Mouse (Mus musculus): ENCODE measurements around the gene C2cd6.

The C2cd6 gene

DNA sequence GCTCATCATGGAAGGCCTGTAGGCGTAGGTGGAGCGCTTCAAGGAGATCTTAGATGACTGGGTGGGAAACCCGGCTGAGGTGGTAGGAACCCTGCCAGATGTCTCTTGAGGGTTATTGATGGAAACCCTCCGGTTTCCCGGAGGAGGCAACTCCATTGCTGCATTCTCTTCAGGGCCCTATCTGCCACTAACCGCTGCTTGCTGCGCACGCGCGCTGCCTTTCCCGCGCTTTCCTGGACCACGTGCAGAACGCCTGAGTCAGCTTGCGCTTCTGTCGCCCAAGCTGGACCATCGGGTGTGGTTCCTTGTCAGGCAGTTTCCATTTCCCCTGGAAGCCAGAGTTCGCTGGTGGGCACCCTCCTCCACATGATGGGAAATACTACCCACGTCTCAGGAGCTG, at the start of gene C2cd6:
Gene C2cd6, minus strand, starts transcription at position 196 of the 400 bp plus-strand sequence.
- in situ Hi-C loops (cut with MboI; ENCODE audit: low pct_unique_long_range_greater_than_20kb in 1 of 2, low sequenced_read_pairs in 2 of 2, unreplicated experiment in 1 of 2) = no loop called here

DNA sequence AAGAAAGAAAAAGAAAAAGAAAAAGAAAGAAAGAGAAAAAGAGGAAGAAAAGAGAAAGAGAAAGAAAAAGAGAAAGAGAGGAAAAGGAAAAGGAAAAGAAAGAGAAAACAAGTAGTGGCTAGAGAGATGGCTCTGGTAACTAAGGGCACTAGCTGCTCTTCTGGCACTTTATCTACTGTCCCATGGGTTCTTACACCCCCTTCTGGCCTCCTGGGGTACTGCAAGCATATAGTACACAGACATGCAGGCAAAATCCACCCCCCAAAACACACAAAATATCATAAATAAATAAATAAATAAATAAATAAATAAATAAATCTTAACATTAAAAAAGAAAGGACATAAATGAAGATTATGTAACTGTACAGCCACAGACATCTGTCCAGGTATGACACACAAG, 48.1 kb upstream of the C2cd6 start:
- in situ Hi-C loops (cut with MboI; ENCODE audit: low pct_unique_long_range_greater_than_20kb in 1 of 2, low sequenced_read_pairs in 2 of 2, unreplicated experiment in 1 of 2) = loop anchor here in 1 of 2 experiments (25.0 kb wide), 1 partner anchor 356 kb away; the partner anchor contains the start of gene Casp8

DNA sequence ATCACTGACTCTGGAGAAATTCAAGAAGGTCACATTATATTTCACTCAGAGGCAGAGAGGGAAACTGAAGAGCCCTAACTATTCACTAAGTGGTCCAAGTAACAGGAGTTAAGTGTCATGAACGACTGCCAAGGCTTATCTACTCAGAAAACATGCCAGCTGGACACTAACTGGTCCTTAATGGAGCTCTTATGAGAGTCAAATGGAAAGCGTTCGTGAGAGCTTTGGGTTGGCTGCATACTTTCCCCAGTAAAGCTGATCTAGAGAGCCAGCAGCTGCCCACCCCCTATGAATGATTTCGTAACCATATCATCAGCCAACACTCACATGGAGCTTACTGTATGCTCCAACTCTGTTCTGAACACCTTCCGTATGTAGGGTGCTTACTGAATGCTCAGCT, 39.7 kb upstream of the C2cd6 start:
- in situ Hi-C loops (cut with MboI; ENCODE audit: low pct_unique_long_range_greater_than_20kb in 1 of 2, low sequenced_read_pairs in 2 of 2, unreplicated experiment in 1 of 2) = loop anchor here in 1 of 2 experiments (25.0 kb wide), 1 partner anchor 347 kb away; the partner anchor contains the start of gene Casp8

DNA sequence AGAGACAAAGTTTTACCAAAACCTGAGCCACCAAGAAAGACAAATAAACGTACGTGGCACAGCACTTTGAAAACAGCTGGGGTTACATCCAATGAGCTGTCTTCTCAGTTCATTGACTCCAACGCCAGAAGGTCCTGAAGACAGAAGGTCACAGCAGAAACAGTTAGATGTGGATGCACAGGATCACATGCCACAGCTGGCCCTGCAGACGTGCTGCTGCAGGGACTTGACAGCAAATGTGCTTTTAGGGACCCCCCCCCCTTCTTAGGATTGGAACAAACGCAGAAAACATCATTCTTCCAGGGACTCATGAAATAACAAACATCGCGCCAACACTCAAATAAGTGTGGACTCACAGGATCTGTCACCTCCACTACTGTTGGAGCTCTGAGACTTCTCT, 34.2 kb upstream of the C2cd6 start:
- in situ Hi-C loops (cut with MboI; ENCODE audit: low pct_unique_long_range_greater_than_20kb in 1 of 2, low sequenced_read_pairs in 2 of 2, unreplicated experiment in 1 of 2) = loop anchor here in 1 of 2 experiments (25.0 kb wide), 1 partner anchor 342 kb away; the partner anchor contains the start of gene Casp8

DNA sequence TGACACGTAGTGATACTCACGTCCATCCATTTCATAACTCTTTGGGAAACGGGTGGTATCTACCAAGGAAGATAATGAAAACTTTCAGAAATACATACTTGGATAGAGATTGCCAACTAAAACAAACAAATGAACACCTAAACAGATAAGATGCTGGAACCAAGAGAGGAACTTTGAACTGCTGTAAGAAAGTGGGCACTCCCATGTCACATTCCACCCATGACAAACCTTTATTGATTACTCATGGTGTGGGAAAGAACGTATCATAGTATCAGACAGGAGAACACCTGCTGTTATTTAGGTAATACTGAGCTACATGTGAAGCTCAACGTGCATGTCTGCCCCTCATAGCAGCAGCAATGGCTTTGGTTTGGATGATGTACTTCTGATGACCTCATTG, 30.9 kb upstream of the C2cd6 start:
- in situ Hi-C loops (cut with MboI; ENCODE audit: low pct_unique_long_range_greater_than_20kb in 1 of 2, low sequenced_read_pairs in 2 of 2, unreplicated experiment in 1 of 2) = loop anchor here in 1 of 2 experiments (25.0 kb wide), 1 partner anchor 338 kb away; the partner anchor contains the start of gene Casp8

DNA sequence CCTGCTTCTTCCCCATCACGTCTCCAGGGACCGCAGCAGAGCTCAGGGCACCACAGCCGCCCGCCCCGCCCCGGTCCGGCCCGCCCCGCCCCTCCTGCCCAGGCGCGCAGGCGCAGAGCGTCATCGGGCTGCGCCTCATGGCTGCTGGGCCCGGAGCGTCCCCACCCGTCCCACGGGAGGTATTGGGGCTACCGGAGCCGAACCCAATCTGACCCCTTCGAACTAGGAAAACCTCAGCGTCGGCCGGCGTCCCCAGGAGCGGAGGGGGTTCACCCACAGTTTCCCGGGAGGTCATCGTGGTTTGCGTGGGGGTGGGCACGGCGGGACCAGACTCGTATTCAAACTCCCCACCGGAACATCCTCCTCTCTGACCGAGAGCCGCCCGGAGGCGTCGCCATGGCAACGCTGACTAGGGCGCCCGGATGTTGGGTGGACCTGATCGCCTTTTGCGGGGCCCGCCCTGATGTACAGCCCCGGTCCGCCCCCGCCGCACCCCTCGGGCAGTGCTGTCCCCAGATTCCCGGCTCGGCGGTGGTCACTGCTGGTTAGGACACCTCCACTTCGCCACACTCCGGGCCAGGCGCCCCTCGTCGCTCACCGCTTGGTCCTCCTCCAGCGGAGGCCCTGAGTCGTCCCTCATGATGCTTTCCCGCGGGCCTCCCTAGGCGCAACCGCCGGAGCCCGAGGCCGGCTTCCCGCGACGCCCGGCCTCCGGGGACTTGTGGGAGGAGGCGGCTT, 25.2 kb upstream of the C2cd6 start, which contains the start of gene Tmem237:
Gene Tmem237, minus strand, starts transcription at position 689 of the 738 bp plus-strand sequence.
- in situ Hi-C loops (cut with MboI; ENCODE audit: low pct_unique_long_range_greater_than_20kb in 1 of 2, low sequenced_read_pairs in 2 of 2, unreplicated experiment in 1 of 2) = no loop called here

DNA sequence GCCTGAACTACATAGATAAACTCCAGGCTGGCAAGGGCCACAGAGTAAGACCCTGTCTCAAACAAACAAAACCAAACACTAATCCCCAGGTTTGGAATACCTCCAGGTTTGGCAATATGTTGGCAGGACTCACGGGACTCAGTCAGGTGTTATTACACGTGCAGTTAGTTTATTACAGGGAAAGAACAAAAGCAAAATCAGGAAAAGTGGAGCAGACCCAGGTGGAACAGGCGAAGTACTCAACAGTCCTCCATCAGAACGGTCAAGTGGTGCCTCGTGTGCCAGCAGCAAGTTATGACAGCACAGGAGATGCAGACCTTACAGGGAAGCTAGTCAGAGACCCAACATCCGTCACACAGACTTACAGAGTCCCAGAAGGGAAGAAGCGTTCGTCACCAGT, 15.8 kb upstream of the C2cd6 start:
- in situ Hi-C loops (cut with MboI; ENCODE audit: low pct_unique_long_range_greater_than_20kb in 1 of 2, low sequenced_read_pairs in 2 of 2, unreplicated experiment in 1 of 2) = no loop called here

DNA sequence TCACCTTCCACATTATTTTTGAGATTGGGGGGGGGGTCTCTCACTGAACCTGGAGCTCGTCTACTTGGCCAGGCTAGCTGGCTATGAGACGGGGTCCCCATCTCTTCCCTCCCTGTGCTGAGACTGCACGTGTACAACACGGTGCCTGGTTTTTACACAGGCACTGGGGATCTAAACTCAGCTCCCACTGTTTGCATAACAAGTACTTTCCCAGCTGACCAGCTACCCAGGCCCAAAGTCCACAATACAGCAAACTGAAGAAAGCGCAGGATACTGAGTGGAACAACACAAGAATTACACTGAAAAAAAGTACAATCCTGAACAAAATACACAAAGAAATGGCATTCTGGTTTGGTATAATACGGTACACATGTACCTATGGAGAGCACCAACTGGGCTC, 7.4 kb upstream of the C2cd6 start:
- in situ Hi-C loops (cut with MboI; ENCODE audit: low pct_unique_long_range_greater_than_20kb in 1 of 2, low sequenced_read_pairs in 2 of 2, unreplicated experiment in 1 of 2) = no loop called here

DNA sequence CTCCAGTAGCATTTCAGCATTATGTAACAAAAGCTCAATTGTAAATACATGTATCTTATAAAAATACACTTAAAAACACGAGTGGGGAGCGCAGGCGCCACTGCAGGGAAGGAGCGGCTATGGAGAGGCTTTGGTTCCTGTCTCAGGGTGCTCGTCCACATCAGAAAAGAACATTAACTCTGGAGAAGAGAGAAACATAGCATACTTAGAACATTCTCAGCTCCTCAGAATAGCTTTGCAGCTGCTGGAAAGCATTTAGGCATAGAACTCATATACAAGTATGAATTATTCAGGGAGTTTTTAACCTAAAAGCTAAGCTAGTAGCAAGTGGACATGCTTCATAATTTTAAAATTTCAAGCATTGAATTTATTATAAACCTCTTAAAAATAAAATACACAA, 6.3 kb upstream of the C2cd6 start:
- in situ Hi-C loops (cut with MboI; ENCODE audit: low pct_unique_long_range_greater_than_20kb in 1 of 2, low sequenced_read_pairs in 2 of 2, unreplicated experiment in 1 of 2) = no loop called here

DNA sequence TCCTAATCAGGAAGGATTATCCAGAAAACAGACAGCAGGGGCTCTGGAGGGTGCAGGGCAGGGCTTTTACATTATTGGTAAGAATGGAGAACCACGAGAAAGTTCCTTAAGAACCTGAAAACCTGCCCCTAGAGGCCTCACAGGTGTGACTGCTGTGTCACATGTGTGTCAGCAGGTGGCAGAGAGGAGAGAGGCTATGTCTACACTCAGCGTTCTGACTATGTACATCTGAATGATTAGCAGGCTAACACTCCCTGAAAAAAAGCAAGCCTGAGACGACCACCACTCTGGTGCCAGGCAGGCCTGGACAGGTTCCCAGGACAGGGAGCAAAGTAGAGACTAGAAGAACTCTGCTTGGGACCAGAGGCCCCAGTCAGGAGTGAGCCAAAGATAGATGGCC, 23.8 kb downstream of the C2cd6 start:
- in situ Hi-C loops (cut with MboI; ENCODE audit: low pct_unique_long_range_greater_than_20kb in 1 of 2, low sequenced_read_pairs in 2 of 2, unreplicated experiment in 1 of 2) = no loop called here

DNA sequence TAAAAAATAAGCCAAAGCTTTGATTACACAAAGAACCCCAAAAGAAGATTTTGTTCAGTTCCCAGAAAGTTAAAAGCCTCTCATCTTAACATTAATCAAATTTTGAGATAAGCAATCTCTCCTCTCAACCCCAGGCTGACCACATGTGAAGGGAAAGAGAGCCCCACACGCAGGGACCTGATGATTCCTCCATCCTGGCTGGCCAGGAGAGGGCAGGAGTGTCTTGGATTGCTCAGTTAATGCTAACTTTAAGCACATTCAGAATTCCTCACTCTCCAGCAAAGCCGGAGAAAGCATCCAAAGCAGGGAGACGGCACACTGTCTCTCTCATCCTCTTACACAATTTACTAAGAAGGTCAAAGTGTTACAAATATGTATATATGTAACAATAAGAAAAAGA, 26.7 kb downstream of the C2cd6 start:
- in situ Hi-C loops (cut with MboI; ENCODE audit: low pct_unique_long_range_greater_than_20kb in 1 of 2, low sequenced_read_pairs in 2 of 2, unreplicated experiment in 1 of 2) = no loop called here

DNA sequence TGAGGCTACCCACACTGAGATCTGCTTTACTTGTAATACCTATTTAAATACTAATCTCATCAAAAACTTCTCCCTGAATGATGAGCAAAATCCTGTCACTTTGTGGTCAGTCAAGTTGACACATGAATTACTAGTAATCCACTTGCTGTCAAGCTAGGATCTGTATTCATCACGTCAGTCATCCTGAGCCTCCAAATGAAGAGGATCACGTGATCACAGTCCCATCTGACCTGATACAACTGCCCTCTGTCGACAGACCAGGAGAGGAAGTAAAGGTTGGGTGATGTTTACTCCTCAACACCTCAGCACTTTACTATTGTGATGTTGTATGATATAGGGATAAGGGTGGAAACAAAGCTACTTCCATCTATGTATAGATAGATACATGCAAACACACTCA, 31.0 kb downstream of the C2cd6 start:
- in situ Hi-C loops (cut with MboI; ENCODE audit: low pct_unique_long_range_greater_than_20kb in 1 of 2, low sequenced_read_pairs in 2 of 2, unreplicated experiment in 1 of 2) = no loop called here

DNA sequence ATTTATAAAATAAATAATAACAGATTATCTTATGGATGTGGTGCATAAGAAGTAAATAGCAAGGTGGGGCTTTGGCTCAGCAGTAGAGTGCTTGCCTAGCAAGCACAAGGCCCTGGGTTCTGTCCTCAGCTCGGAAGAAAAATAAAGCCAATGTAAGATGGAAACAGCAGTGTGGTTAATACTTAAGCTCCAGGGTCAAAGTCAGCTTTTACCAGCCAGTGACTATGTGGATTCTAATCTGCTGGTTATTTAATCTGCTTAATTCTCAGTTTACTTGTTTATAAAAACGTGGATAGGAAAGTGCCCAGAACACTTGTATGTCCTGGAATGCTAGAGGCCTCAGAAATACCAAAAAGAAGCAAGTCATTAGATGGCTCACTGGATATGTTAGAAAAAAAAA, 37.7 kb downstream of the C2cd6 start:
- in situ Hi-C loops (cut with MboI; ENCODE audit: low pct_unique_long_range_greater_than_20kb in 1 of 2, low sequenced_read_pairs in 2 of 2, unreplicated experiment in 1 of 2) = no loop called here

DNA sequence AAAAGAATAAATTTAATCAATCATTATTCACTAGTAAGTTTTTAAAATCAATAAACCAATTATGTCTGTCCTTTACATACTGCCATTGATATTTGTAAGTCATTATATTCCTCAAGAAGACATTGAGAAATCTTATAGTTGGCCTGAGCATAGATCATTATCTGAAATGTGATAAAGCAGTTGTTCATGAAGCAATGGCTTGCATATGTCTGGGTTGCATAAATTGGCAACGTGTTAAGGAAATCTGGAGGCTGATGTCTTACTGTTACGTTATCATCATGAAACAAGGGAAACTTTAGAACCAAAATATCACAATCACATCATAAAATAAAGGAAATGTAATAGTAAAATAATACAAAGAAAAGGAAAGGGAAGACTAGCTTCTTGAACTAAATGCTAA, 43.4 kb downstream of the C2cd6 start:
- in situ Hi-C loops (cut with MboI; ENCODE audit: low pct_unique_long_range_greater_than_20kb in 1 of 2, low sequenced_read_pairs in 2 of 2, unreplicated experiment in 1 of 2) = no loop called here

DNA sequence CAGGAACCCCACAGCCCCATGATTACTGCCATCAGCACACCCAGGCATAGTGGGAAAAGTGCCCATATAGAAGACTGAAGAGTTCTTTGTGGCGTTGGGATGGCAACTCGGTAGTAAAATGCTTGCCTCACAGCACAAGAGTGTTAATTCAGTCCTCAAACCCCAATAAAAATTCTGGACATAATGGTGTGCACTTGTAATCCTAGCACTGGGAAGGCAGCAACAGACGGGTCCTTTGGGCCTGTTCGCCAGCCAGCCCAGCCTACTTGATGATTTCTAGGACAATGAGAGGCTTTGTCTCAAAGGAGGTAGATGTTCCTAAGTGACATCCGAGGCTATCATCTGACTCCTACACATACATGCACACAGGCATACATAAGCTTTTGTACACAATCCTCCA, 57.0 kb downstream of the C2cd6 start:
- in situ Hi-C loops (cut with MboI; ENCODE audit: low pct_unique_long_range_greater_than_20kb in 1 of 2, low sequenced_read_pairs in 2 of 2, unreplicated experiment in 1 of 2) = no loop called here

DNA sequence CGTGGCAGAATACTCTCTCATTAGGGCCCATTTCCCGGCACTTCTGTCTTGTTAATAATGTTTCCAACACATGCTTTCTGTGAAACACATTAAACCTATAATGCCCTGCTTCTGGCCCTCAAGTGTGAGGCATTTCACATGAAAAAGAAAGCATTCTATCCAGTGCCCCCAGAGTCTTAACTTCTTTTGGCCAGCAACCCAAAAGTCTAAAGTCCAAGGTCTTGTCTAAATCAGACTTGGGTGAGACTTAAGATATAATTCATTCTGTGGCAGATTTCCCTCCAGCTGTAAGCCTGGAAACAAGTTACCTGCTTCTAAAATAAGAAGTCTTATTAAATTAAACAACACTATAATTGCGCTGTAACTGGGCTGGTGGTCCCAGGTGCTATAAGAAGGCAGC, 73.1 kb downstream of the C2cd6 start:
- in situ Hi-C loops (cut with MboI; ENCODE audit: low pct_unique_long_range_greater_than_20kb in 1 of 2, low sequenced_read_pairs in 2 of 2, unreplicated experiment in 1 of 2) = no loop called here

DNA sequence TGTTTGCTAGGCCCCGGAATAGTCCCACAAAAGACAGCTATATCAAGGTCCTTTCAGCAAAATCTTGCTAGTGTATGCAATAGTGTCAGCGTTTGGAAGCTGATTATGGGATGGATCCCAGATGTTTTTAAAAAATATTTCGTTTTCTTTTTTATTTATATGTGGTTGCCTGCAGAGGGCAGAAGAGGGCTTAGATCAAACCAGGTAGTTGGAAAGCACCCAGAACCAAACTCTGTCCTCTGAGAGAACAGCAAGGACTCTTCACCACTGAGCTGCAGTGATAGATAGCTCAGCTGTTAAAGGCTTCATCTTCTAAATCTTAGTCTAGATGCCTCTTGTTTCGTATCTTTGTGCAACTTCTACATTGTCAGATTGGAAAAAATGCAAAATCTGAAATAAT, 85.5 kb downstream of the C2cd6 start:
- in situ Hi-C loops (cut with MboI; ENCODE audit: low pct_unique_long_range_greater_than_20kb in 1 of 2, low sequenced_read_pairs in 2 of 2, unreplicated experiment in 1 of 2) = no loop called here
